Mouse (Mus musculus) 3T3-L1 (cell line): ENCODE data around the gene Tmem199.

Experiments
- DNase-seq: peaks from one replicate; pipeline ENCODE4 v3.0.0-alpha.2; 2015; ENCODE audit warnings: low read depth, low spot score

The Tmem199 gene

GRCm38 (mm10) chr11:78528714-78529113, 16.7 kb upstream of the Tmem199 start:
- no peak for DNase-seq

GRCm38 (mm10) chr11:78524838-78525237, 12.9 kb upstream of the Tmem199 start:
- DNase-seq = no peak

GRCm38 (mm10) chr11:78523241-78523955, 11.4 kb upstream of the Tmem199 start:
- DNase-seq = no peak

GRCm38 (mm10) chr11:78522481-78522997, 10.6 kb upstream of the Tmem199 start:
- DNase-seq = peak; percentile 85

- no peak for DNase-seq
Measured at GRCm38 (mm10) chr11:78521880-78522279, 9.9 kb upstream of the Tmem199 start.

GRCm38 (mm10) chr11:78518931-78519330, 7.0 kb upstream of the Tmem199 start:
- DNase-seq = no peak

GRCm38 (mm10) chr11:78515549-78516325, 3.8 kb upstream of the Tmem199 start:
- peak; percentile 57 for DNase-seq

GRCm38 (mm10) chr11:78513106-78513790, 1.3 kb upstream of the Tmem199 start:
- no peak for DNase-seq

GRCm38 (mm10) chr11:78509148-78509547, 2.8 kb downstream of the Tmem199 start:
- peak; percentile 64 for DNase-seq

- no peak for DNase-seq
Measured at GRCm38 (mm10) chr11:78505430-78505829, 6.5 kb downstream of the Tmem199 start.

GRCm38 (mm10) chr11:78502909-78503650, 8.9 kb downstream of the Tmem199 start, which contains the start of gene Sebox:
Gene Sebox (plus strand): TSS chr11:78503447.
- DNase-seq = no peak

- no peak for DNase-seq
Measured at GRCm38 (mm10) chr11:78501529-78501928, 10.4 kb downstream of the Tmem199 start.

GRCm38 (mm10) chr11:78500623-78501202, 11.3 kb downstream of the Tmem199 start:
- DNase-seq = no peak

- no peak for DNase-seq
Measured at GRCm38 (mm10) chr11:78499543-78499942, 12.4 kb downstream of the Tmem199 start.

- DNase-seq = no peak
Measured at GRCm38 (mm10) chr11:78499004-78499403, 13.0 kb downstream of the Tmem199 start, which contains the start of gene Vtn. Gene Vtn (plus strand): TSS chr11:78499091.

GRCm38 (mm10) chr11:78497544-78498522, 14.1 kb downstream of the Tmem199 start, which contains the start of gene Sarm1:
Gene Sarm1 (minus strand): TSS chr11:78497754.
- DNase-seq = peak; percentile 96

GRCm38 (mm10) chr11:78497071-78497541, 14.9 kb downstream of the Tmem199 start:
- DNase-seq = no peak

- DNase-seq = peak; percentile 73
Measured at GRCm38 (mm10) chr11:78495904-78496303, 16.1 kb downstream of the Tmem199 start.

GRCm38 (mm10) chr11:78490781-78491241, 21.2 kb downstream of the Tmem199 start:
- DNase-seq = no peak
